Mouse (Mus musculus) cerebellum, postnatal 25 days (tissue): Measurements from ENCODE around the gene Prkce.
"Not testable (repeated sequence)": the region's sequence is repeated elsewhere in the genome, so short reads cannot be mapped to it uniquely, and the experiment has no call there.

Experiments used
- DNase-seq, 2 experiments: peaks; one replicate each; pipeline ENCODE4 v3.0.0; 2021; ENCODE audit warnings: mixed read lengths in 2 of 2

Prkce gene

GRCm38 (mm10) chr17:86456512-86456911 lies 288.9 kb downstream of the Prkce start:
- no peak for DNase-seq

GRCm38 (mm10) chr17:86458302-86458980 lies 290.9 kb downstream of the Prkce start:
- DNase-seq: no peak

- no peak for DNase-seq
Observed at GRCm38 (mm10) chr17:86460645-86461430, 293.3 kb downstream of the Prkce start.

- DNase-seq: no peak
Observed at GRCm38 (mm10) chr17:86463369-86463768, 295.8 kb downstream of the Prkce start.

- DNase-seq: peak in 1 of 2 experiments; percentile 37
Observed at GRCm38 (mm10) chr17:86464197-86464596, 296.6 kb downstream of the Prkce start.

- DNase-seq: peak; percentile 95
Observed at GRCm38 (mm10) chr17:86464689-86465363, 297.2 kb downstream of the Prkce start.

- no peak for DNase-seq
Observed at GRCm38 (mm10) chr17:86465865-86466264, 298.3 kb downstream of the Prkce start.

- no peak for DNase-seq
Observed at GRCm38 (mm10) chr17:86466412-86466811, 298.8 kb downstream of the Prkce start.

- DNase-seq: no peak
Observed at GRCm38 (mm10) chr17:86466871-86467270, 299.3 kb downstream of the Prkce start.

GRCm38 (mm10) chr17:86467291-86467898 lies 299.8 kb downstream of the Prkce start:
- no peak for DNase-seq

- DNase-seq: peak; percentile 54 to 69
Observed at GRCm38 (mm10) chr17:86467967-86468366, 300.4 kb downstream of the Prkce start.

GRCm38 (mm10) chr17:86470160-86470559 lies 302.6 kb downstream of the Prkce start:
- DNase-seq: no peak

GRCm38 (mm10) chr17:86471684-86472083 lies 304.1 kb downstream of the Prkce start:
- peak; percentile 84 to 91 for DNase-seq

GRCm38 (mm10) chr17:86476674-86477073 lies 309.1 kb downstream of the Prkce start:
- no peak for DNase-seq

GRCm38 (mm10) chr17:86477401-86477800 lies 309.8 kb downstream of the Prkce start:
- DNase-seq: not testable (repeated sequence)

GRCm38 (mm10) chr17:86479406-86479805 lies 311.8 kb downstream of the Prkce start:
- DNase-seq: no peak

- no peak for DNase-seq
Observed at GRCm38 (mm10) chr17:86482675-86483074, 315.1 kb downstream of the Prkce start.

GRCm38 (mm10) chr17:86484087-86484737 lies 316.6 kb downstream of the Prkce start:
- peak; percentile 76 to 87 for DNase-seq

GRCm38 (mm10) chr17:86486657-86487056 lies 319.1 kb downstream of the Prkce start:
- no peak for DNase-seq

GRCm38 (mm10) chr17:86487450-86487849 lies 319.9 kb downstream of the Prkce start:
- no peak for DNase-seq

- DNase-seq: no peak
Observed at GRCm38 (mm10) chr17:86489827-86490226, 322.2 kb downstream of the Prkce start.

GRCm38 (mm10) chr17:86492376-86492775 lies 324.8 kb downstream of the Prkce start:
- no peak for DNase-seq
